Mouse (Mus musculus): ENCODE measurements at regions not wholly inside any gene's neighbourhood (a gene's known extent, or its start where the extent isn't known, plus 50 kb on each side); places are given as distances from the start of the nearest gene placed in this dataset.

DNA sequence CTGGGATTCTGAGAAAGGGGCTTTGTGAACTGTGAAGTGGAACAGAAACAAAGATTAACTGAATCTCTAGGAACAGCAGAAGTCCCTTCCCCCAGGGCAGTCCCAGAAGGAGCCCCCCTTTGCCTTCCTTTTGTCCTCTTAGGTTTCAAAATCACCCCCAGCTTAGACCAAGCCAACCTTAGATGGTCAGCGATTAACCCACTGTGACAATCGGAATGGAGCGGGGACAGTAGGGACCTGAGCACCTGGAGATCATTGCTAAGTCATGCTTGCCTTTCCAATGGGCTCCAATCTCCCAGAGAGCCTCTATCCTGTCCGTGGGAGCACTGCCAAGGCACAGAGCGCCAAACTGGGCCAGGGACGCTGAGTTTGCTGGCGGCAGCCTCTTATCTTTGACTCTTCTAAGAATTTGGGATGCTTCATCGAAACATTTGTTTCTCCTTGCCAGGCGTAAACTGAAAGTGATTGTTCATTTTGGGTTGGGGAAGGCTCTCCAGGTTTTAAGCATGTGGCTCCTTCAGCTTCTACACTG lies 165.3 kb upstream of the Ankrd55 start:
- DNase-seq (ENCODE audit: low spot score), result no peak

DNA sequence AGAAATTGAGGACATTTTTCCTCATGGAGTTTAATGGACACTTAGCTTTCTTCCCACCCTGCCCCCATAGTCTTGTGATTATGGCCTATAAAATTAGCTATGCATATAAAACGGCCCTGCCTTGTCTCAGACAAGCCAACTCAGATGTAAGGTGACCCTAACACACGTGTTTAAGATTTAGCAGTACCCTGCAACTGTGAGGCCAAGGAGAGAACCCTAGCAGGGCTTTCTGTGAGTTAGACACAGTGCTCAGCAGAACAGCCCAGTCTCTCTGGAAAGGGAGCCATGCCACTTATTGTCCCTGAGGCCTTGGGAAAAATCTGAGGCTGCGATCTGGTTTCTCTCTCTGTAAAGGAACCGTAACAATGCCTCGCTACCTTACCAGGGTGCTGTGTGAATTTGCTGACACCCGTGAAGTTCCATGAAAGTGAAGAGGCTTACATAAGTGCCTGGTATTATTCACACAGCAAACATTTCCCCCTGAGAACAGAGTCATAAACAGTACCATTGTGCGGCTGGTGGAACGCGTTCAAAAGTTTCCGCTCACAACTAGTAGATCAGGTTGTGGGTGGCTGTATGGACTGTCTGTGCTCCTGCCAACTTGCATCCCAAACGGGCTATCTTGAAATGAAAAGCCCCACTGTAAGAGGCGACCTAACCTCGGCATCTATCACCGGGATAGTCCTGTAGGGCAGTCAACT lies 162.3 kb upstream of the Ankrd55 start:
- DNase-seq (ENCODE audit: low spot score), result no peak

DNA sequence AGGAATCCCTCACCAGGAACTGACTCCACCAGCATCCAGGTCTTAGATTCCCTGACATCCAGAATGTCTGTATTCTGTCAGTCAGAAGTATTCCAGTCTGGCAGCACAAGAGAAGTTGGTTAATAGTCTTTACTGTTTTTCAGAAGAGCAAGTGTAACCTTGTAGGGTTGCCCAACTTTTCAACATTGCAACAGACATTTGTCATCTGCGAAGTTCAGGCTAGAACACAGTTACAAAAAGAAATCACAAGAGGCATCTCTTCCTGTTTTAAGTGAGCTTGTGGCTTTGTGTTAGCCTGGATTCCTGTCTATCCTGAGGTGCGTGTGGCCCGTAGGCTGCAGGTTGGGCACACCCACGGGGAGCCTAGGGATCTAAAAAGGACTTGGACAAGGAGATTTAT lies 158.0 kb upstream of the Ankrd55 start:
- DNase-seq (ENCODE audit: low spot score), result no peak

DNA sequence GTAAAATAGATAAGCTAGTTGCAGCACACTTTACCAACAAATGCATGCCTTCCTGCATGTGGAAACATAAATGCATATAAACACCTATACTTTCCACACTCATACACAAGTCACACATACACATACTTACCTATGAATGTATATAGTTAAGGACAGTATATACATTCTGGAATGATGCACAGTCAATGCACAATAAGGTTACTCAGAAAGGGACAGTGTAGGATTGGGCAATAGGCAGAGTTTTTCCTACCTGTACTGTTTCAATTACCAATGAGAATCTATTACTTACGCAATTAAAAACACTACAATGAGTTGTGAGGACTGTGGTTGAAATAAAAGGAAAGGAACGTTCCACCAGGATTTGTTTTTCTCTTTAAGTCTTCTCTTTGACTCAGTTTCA lies 157.5 kb upstream of the Ankrd55 start:
- DNase-seq (ENCODE audit: low spot score), result no peak

DNA sequence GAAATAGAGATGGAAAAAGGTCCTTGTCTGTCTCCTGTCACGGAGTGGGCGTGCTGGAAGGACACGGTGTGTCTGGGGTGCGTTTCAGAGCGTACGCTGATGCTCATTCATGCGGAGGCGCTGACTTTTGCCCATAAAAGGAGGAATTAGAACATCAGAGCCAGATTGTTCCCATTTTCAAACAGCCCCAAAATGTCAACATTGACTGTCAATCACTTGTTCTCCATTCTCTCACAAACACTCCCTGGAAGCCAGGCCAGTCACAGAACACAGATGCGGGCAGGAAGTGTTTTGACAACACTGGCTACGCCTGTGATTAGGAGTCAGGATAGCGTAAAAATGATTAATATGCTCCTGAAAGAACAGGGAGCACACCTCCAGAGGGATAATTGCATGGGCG lies 157.1 kb upstream of the Ankrd55 start:
- DNase-seq (ENCODE audit: low spot score), result no peak

DNA sequence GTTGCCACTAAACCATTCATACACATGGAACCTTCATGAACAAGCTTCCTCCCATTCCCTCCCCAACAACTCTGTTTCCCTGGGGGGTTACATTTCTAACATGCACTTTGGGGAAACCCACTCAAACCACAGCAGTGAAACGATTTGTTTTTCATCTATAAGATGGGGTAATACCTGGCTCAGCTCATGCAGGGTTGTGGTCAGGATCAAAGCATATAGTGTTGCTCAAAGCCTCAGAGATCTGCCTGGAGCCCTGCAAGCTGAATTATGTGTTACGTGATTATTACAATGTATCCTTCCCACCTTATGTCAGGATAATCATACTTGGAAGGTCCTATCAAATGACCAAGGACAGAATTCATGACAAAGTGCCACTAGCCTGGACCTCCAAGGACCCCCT lies 154.5 kb upstream of the Ankrd55 start:
- no peak for DNase-seq (ENCODE audit: low spot score)

DNA sequence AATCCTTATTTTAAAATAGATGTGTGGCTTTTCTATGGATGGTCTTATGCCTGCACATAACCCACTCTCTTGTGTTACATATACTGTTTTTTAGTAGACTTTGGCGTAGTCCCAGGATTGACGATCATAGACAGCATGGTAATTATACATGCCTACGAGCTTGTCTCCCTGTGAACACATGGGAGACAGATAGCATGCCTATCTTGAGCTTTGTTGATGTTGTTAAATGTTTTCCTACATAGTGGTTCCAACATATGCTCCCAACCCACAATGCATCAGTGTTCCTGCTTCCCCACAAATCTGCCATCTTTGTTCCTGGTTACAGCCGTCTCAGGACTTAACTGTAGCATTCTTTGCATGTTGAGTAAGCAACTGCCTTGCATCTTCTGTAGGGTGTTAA lies 153.6 kb upstream of the Ankrd55 start:
- no peak for DNase-seq (ENCODE audit: low spot score)

DNA sequence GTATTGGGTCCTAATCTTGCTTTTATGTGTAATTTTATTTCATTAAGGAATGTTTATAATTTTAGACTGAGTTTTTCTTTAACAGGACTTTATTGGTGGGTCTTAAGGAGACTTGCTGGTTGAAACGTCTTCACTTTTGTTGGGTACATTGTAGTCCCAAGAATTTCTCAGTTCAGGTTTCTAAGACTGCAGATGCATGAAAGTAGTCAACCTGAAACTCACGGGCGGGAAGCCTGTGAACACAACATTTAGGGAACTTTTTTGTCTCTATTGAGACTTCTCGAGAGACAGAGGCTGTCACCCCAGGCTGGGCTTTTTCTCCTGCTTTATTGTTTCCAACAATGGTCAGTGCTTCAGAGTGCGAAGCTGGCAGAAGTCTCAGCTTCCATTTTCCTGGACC lies 152.5 kb upstream of the Ankrd55 start:
- no peak for DNase-seq (ENCODE audit: low spot score)

DNA sequence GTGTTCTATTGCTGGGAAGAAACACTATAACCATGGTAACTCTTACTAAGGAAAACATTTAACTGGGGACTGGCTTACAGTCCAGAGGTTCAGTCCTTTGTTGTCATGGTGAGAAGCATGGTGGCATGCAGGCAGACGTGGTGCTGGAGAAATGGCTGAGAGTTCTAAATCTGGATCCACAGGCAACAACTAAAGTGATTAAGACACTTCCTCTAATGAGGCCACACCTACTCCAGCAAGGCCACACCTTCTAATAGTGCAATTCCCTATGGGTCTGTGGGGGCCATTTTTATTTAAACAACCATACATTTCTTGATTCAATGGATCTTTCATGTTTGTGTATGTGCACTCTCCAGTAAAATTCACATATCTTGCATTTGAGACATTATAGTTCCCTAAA lies 151.4 kb upstream of the Ankrd55 start:
- no peak for DNase-seq (ENCODE audit: low spot score)

DNA sequence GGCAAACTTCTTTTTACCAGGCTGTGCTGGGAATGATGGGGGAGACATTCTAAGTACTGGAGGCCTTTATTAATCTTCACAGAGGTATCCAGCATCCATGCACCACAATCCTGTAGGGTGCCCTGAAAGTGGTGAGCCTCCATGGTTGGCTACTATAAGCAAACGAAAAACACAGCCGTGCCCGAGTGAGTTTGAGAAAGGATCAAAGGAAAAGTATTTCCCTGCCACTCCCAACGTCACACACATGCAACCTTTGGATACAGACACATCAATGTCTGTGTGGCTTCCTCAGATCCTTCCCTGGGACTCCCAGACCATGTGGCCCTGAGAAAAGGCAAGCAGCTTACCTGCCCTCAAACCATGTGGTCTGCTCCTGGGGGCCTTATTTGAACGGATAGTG lies 147.4 kb upstream of the Ankrd55 start:
- no peak for DNase-seq (ENCODE audit: low spot score)

DNA sequence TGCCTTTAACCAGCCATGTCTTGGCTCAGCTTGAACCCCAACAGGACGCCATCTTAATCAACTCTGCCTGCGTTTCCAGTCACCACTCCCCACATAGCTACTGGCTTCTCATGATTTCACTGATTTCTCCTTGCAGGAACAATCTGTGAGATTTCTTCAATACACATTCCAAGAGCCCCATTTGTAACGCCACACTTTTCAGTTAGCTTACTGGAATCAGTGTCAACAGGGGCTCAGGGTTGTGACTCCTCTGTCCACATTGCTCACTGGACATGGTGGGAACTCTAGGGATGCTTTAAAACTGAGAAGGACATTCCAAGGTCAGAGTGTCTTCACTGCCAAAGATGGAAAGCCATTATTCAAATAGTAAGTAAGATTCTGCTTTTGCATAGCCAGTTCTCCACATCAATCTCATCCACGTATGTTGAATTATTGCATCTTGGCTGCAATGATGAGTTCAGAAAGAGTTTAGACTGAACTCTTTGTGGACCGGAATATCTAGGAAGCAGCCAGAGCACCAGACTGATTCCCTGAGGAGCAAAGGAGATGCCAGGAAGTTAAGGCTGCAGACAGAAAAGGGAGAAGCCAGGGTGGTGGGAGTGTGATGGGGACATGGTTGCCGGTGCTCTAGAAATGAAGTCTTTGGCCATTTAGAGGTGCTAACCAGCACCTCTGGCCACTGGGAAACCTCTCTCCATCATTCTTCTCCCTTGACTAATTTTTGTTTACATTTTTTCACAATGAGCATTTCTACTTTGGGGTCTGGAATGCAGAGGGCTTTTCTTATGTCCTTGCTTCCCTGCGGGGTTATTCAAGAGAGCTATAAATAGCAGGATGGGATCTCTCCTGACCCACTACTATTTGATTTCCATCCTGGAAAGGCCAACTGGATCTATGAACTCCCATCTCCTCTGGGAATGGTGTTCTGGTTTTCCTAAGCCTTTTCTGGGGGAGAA lies 143.6 kb upstream of the Ankrd55 start:
- no peak for DNase-seq (ENCODE audit: low spot score)

DNA sequence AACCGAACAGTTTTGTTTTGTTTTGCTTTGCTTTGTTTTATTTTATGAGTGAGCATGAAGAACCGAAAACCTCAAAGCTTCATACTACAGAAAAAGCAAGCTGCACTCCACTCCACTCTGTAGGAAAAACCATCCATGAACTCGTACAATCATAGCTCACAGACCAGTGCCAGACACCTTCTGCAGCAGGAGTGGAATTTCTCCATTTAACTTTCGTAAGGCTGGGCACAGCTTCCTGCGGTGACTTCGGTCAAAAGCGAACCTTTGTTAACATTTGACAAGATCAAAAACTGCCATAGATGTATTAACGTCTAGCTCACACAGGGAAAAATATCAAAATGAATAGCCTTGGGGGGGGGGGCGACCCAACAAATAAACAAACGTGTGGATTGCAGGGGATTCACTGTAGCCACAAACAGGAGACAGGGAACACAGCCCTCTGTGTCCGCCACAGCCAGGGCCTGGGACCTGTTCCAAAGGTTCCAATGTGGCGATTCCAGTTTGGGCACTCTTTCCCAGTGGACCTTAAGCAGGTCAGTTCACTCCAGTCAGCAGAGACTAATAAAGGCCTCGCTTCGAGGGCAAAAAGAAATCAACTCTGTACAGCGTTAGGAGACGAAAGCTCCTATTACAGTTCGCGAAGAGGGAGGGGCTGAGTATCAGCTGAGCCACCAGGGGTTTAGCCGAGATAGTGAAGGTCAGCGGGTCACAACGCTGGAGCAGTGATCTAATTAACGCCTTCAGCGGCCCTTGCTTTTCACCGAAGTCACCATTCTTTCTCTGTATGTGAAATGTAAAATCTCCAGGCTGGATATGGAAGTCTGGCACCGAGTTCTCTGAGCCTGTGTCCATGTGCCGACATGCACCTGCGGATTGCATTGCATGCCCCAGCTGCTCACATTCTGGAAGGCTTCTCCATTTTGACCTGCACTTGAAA lies 135.4 kb upstream of the Ankrd55 start:
- DNase-seq (ENCODE audit: low spot score), result peak; percentile 27

DNA sequence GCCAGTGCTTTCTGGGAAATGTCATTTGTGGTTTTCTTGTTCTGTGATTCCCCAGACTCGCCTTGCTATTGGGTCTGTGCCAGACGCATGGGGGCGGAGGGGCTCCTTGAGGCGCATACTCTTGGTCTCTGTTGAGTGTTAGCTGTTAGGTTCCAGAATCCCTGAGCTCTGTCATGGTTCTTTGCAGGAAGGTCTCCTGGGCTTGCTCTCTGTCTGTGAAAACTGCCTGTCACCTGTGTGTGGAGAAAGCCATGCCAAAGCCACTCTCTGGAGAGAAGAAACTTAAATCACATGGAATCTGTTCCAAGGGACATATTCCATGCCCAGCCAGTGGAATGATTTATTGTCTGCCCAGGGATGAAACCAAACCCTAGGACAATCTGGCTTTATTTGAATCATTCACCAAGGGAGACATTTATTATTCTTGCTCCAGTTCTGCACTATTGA lies 134.5 kb upstream of the Ankrd55 start:
- no peak for DNase-seq (ENCODE audit: low spot score)

DNA sequence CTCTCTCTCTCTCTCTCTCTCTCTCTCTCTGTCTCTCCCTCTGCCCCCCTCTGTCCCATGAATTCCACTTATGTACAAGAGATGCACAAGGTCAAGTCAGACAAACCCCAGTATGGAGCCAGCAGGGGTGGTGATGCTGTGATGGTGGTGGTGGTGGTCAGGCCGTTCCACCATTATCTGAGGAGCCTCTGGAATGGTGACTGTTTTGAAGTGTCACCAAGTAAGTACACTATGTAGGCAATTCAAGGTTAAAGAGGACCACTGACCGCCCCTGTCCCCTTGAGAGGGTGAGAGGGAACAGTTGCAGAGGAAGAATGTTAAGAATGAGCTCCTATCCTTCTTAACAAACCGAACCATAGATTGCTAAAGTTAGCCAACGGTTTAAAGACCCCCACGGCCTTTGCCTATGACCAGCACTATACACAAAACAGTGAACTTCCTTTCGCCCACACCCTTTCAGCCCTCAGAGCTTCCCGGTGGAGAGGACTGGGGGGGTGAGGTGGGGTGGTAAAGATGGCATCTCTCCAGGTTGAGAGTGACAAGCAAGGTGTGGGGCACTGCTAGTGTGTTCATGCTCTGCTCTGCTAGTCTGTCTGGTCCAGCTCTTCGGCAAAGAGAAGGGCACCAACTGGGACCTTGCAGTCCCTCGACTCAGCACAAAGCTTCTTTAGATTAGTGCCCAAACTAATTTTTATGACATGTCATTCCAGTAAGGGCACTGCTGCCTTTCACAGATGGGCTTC lies 128.7 kb upstream of the Ankrd55 start:
- no peak for DNase-seq (ENCODE audit: low spot score)

DNA sequence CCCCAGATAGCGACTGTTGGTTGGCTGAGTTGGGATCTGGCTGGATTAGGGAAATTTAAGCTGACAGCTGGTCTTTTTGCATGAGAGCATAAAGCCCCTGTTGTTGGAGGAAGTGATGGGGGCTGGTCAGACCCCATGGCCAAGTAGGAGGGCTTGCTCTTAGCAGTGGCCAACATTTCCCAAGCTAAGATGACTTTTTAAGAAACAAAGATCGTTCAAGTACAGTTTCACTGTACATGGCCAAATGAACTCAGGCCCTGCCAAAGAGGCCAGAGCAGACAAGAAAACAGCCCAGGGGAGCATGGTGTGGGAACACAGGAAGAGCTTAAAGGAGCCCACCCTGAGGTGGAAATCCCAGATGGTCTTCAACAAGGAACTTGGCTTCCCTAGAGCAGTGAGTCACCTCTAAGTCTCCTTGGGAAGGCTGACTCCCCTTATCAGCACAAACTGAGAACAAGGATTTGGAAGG lies 128.0 kb upstream of the Ankrd55 start:
- peak; percentile 70 for DNase-seq (ENCODE audit: low spot score)

DNA sequence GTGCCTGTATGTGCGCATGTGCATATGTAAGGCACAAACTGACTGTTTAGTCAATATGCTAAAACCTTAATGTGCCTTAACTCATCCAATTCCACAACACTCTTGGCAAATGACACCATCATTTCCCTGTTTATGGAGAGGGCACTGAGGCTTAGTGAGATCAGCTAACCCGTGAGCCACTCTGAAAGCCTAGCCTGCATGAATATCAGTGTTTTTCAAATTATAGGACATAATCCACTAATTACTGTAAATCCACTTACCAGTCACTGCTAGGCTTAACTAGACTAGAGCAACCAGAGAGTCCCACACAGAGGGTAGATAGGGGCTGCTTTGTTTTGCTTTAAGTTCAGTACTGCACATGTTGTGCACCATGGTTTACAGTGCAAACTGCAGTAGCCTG lies 127.5 kb upstream of the Ankrd55 start:
- DNase-seq (ENCODE audit: low spot score), result no peak

DNA sequence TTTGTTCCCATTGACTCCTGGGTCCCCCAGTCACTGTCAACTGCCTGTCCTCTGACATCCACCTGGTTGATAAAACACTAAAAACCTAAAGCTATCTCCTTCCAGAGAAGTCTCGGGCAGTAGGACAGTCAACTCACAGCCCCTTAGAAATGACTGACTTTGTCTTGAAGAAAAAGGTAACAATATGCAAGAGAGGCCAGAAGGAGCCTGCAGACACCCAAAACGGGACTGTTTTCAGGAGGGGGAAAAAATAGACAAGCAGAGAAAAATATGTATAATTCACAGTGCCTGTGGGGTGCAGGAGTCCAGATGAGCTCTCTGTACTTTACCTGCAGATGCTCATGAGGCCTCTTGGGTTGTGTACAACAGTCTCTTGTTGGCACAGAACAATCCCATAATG lies 126.4 kb upstream of the Ankrd55 start:
- no peak for DNase-seq (ENCODE audit: low spot score)

DNA sequence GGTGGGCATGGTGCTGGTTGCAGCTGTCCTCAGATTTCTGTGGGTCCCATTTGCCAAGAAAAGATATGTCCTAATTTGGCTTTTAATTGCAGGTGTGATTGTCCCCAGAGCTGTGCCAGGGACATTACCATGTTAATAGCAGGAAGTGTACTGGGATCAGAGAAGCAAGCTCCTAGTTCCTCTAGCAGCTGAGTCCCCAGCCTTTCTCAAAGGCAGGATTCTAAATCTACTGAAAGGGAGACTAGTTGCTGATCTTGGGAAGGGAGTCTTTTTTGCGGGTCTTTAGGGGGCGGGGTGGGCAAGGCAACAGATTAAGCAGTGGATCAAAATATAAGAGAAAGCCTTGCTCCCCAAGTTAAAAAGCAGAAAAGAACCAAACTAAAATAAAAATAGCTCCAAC lies 122.3 kb upstream of the Ankrd55 start:
- no peak for DNase-seq (ENCODE audit: low spot score)

DNA sequence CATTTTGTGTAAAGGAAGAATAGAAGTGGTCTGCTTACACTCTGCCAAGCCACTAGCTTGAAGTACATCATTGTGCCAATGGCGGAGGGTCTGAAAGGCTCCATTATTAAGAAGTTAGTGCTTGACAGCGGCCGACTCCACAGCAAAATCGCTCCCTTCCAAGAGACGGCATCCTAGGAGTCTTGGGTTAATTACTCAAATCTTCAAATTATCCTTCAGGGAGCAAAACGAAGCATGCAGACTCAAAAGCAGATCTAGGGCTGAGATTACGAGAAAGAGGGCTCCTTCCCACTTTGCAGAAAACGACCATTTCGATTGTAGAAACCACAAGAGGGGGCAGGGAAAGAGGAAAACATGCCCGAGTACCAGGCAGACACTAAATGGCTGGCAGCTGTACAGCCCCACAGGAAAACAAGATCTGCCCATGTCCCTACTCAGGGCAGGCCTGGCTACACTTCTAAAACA lies 121.9 kb upstream of the Ankrd55 start:
- DNase-seq (ENCODE audit: low spot score), result no peak

DNA sequence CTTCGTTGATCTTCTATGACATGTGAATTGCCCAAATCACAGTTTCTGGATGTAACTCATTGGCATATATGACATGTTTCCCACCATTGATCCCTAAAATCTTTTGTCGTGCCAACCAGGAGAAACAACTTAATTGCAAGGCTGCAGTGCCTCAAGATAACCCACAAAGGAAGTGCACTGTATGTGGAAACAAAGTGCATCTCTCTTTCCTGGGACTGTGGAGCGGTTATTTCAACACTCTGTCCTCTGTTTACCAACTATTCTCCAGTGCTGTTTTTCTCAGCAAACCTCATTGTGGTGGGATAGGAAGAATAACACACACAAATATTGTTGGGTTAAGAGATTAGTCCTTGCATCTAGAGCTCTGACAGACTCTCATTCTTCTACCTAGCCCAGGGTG lies 119.8 kb upstream of the Ankrd55 start:
- no peak for DNase-seq (ENCODE audit: low spot score)

DNA sequence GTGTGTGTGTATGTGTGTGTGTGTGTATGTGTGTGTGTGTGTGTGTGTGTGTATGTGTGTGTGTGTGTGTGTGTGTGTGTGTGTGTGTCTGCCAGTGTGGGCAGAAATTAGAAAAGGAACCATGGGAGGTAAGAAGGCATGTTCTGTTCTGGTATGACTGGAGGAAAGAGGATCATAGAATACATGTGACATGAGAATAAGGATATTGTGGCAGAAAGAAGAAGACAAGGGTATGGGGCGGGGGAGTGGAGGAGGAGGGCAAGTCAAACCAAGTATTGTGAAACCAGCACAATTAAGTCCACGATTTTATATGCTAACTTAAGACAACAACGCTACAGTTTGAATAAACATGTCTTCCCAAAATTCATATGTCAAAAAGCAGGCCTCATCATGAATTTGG lies 117.4 kb upstream of the Ankrd55 start:
- no peak for DNase-seq (ENCODE audit: low spot score)

All from heart, adult 8-10 months (tissue).